Mouse (Mus musculus): ENCODE data around the gene Aen.

- no peak for TF ChIP-seq MAX (IDR thresholded peaks at IDR 0.05)
- TF ChIP-seq CTCF (IDR thresholded peaks at IDR 0.05; ENCODE audit: control insufficient read depth, insufficient read depth, insufficient read length) = no peak
Observed at GRCm38 (mm10) chr7:78914545-78914845, 18.8 kb downstream of the Aen start.
